Mouse (Mus musculus): ENCODE results near the gene Sorcs2. TPM values are rescaled to one million over a fixed set of nuclear protein-coding genes. Genes with fewer than 3 reads are reported as not detected.

Gene Sorcs2
- polyA plus RNA-seq, 1 experiment: 2.3 TPM

DNA sequence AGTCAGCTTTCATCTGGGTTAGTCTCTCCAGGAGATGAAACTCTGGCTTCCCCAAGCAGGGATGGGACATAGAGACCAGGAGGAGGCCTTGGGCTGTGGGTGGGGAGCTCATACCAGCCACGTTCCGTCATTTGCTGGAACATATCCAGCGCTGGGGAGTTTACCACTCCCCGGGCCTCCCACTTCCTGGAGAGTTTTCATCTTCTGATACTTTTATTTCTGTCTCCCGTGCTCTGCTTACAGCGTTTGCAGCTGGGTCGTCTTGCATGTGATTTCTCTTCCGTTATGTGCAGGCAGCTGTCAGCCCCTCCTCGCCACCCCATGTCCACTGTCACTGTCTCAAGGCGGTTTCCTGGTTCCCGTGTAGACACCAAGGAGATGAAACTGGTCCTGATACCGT lies 424.1 kb downstream of the Sorcs2 start:
- Histone ChIP-seq H3K4me3 (ENCODE audit: extremely low read depth, insufficient read depth, insufficient read length) (no peak overlapping the region), H3K27me3 (ENCODE audit: control insufficient read depth, insufficient read depth, low read length) (no peaks in the 10 kb centered on the region), H3K36me3 (ENCODE audit: control insufficient read depth, insufficient read depth, low read length) (no peaks in the 10 kb centered on the region), H3K27ac (ENCODE audit: insufficient read depth, low read length) (peak overlapping the region; percentile 24; the same call in 1 of the 2 replicates), H3K4me1 (ENCODE audit: control insufficient read depth, insufficient read depth, insufficient read length) (peaks cover 3% of the 10 kb centered on the region; the same call in 1 of the 2 replicates)
- 3% methylated on average over 12 of the region's 12 CpGs for WGBS
- TF ChIP-seq POLR2A (IDR thresholded peaks at IDR 0.05; ENCODE audit: low read depth, low read length): no peak
- TF ChIP-seq CTCF (IDR thresholded peaks at IDR 0.05; ENCODE audit: extremely low read depth, insufficient read depth, insufficient read length, insufficient replicate concordance): no peak
- peak; percentile 9 to 23 for DNase-seq (ENCODE audit: low read depth in 1 of 2, low spot score in 2 of 2)

GRCm38 (mm10) chr5:35972739-35973138 lies 425.2 kb downstream of the Sorcs2 start:
- 85% methylated on average over 7 of the region's 7 CpGs for WGBS
- Histone ChIP-seq H3K36me3 (ENCODE audit: control insufficient read depth, insufficient read depth, low read length) (no peaks in the 10 kb centered on the region), H3K27me3 (ENCODE audit: control insufficient read depth, insufficient read depth, low read length) (no peaks in the 10 kb centered on the region), H3K4me1 (ENCODE audit: control insufficient read depth, insufficient read depth, insufficient read length) (peaks cover 3% of the 10 kb centered on the region; the same call in 1 of the 2 replicates), H3K4me3 (ENCODE audit: extremely low read depth, insufficient read depth, insufficient read length) (no peak overlapping the region), H3K27ac (ENCODE audit: insufficient read depth, low read length) (no peak overlapping the region)
- no peak for TF ChIP-seq POLR2A (IDR thresholded peaks at IDR 0.05; ENCODE audit: low read depth, low read length)
- no peak for TF ChIP-seq CTCF (IDR thresholded peaks at IDR 0.05; ENCODE audit: extremely low read depth, insufficient read depth, insufficient read length, insufficient replicate concordance)
- DNase-seq (ENCODE audit: low read depth in 1 of 2, low spot score in 2 of 2): no peak

DNA sequence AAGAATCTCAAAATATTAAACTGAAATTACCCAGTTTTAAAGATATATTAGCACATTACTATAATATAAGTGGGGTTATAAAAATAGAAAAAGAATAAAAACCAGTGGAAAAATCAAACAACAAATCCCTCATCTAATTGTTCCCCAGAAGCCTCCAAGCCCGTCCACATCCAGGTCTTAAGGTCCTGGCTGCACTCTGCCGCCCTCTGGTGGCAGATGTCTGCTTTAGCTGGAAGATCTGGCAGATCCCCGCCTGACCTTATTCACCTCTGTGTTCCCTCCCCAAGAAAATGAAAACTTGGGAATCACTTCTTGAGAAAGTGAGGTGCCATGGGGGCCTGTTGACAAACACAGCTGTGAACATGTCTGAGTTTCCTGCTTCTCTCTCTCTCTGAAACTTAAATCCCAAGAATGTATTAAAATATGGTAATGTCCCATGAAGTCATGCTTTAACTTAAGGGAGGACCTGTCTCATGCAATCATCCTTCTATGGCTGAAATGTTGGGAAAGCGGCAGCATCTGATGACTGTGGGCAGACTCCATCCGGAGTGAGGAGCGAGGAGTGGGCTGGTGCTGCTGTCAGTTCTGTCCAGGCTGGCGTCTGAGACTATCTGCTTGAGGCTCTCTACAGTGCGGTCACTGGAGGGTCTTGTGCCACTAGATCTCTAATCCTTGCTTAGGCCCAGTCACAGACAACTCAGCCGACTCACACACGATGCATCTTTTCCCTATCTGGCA lies 425.9 kb downstream of the Sorcs2 start:
- peak; percentile 12 to 57 for DNase-seq (ENCODE audit: low read depth in 1 of 2, low spot score in 2 of 2)
- WGBS: 65% methylated on average over 10 of the region's 10 CpGs
- Histone ChIP-seq H3K27ac (ENCODE audit: insufficient read depth, low read length) (no peak overlapping the region), H3K4me3 (ENCODE audit: extremely low read depth, insufficient read depth, insufficient read length) (no peak overlapping the region), H3K27me3 (ENCODE audit: control insufficient read depth, insufficient read depth, low read length) (no peaks in the 10 kb centered on the region), H3K4me1 (ENCODE audit: control insufficient read depth, insufficient read depth, insufficient read length) (peaks cover 3% of the 10 kb centered on the region; the same call in 1 of the 2 replicates), H3K36me3 (ENCODE audit: control insufficient read depth, insufficient read depth, low read length) (no peaks in the 10 kb centered on the region)
- TF ChIP-seq POLR2A (IDR thresholded peaks at IDR 0.05; ENCODE audit: low read depth, low read length) (no peak), CTCF (IDR thresholded peaks at IDR 0.05; ENCODE audit: extremely low read depth, insufficient read depth, insufficient read length, insufficient replicate concordance) (peak; percentile 93; the same call in 1 of the 2 replicates)

GRCm38 (mm10) chr5:35970380-35971105 lies 427.4 kb downstream of the Sorcs2 start:
- 51% methylated on average over 12 of the region's 12 CpGs for WGBS
- Histone ChIP-seq H3K27ac (ENCODE audit: insufficient read depth, low read length) (no peak overlapping the region), H3K36me3 (ENCODE audit: control insufficient read depth, insufficient read depth, low read length) (no peaks in the 10 kb centered on the region), H3K27me3 (ENCODE audit: control insufficient read depth, insufficient read depth, low read length) (no peaks in the 10 kb centered on the region), H3K4me3 (ENCODE audit: extremely low read depth, insufficient read depth, insufficient read length) (no peak overlapping the region), H3K4me1 (ENCODE audit: control insufficient read depth, insufficient read depth, insufficient read length) (peaks cover 3% of the 10 kb centered on the region; the same call in 1 of the 2 replicates)
- TF ChIP-seq POLR2A (IDR thresholded peaks at IDR 0.05; ENCODE audit: low read depth, low read length) (no peak), CTCF (IDR thresholded peaks at IDR 0.05; ENCODE audit: extremely low read depth, insufficient read depth, insufficient read length, insufficient replicate concordance) (no peak)
- no peak for DNase-seq (ENCODE audit: low read depth in 1 of 2, low spot score in 2 of 2)

DNA sequence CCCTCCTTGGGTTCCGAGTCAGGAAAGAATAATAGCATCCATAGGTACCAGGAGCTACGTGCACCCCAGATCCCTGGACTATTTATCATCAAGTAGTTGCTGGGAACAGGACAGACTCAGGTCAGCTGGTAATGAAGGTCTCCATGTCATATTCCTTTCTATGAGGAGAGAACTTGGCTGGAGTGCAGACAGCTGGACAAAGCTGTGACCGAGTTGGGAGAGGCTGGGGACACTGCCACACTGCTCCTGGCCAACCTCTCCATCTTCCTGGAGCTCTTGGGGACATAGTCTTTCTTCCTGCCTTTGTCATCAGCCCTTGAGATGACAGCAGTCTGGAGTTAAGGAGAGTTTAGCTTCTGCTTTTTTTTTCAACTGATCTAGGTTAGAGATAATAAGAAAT lies 428.1 kb downstream of the Sorcs2 start:
- DNase-seq (ENCODE audit: low read depth in 1 of 2, low spot score in 2 of 2): no peak
- Histone ChIP-seq H3K4me1 (ENCODE audit: control insufficient read depth, insufficient read depth, insufficient read length) (peaks cover 3% of the 10 kb centered on the region; the same call in 1 of the 2 replicates), H3K36me3 (ENCODE audit: control insufficient read depth, insufficient read depth, low read length) (no peaks in the 10 kb centered on the region), H3K27ac (ENCODE audit: insufficient read depth, low read length) (no peak overlapping the region), H3K27me3 (ENCODE audit: control insufficient read depth, insufficient read depth, low read length) (no peaks in the 10 kb centered on the region), H3K4me3 (ENCODE audit: extremely low read depth, insufficient read depth, insufficient read length) (no peak overlapping the region)
- TF ChIP-seq CTCF (IDR thresholded peaks at IDR 0.05; ENCODE audit: extremely low read depth, insufficient read depth, insufficient read length, insufficient replicate concordance): no peak
- TF ChIP-seq POLR2A (IDR thresholded peaks at IDR 0.05; ENCODE audit: low read depth, low read length): no peak
- WGBS: 71% methylated on average over 3 of the region's 3 CpGs

Other genes starting within 250 kb of the Sorcs2 start
- gene Psapl1, start 194.1 kb downstream of the Sorcs2 start, polyA plus RNA-seq (2012; rRNA removed): not detected in 2 replicates
- 5.4 and 6.4 TPM in 2 replicates for gene Grpel1, start 66.9 kb upstream of the Sorcs2 start, polyA plus RNA-seq (2012; rRNA removed)
- 10.3 and 12.9 TPM in 2 replicates for gene Tada2b, start 86.1 kb upstream of the Sorcs2 start, polyA plus RNA-seq (2012; rRNA removed)
- gene Ccdc96, start 86.4 kb upstream of the Sorcs2 start, polyA plus RNA-seq (2012; rRNA removed): 0.04 TPM in 1 of 2 replicates, not detected in the other
- 30.9 and 38.3 TPM in 2 replicates for gene Tbc1d14, start 195.1 kb upstream of the Sorcs2 start, polyA plus RNA-seq (2012; rRNA removed)

Measured in spleen, adult 2 months (tissue).